Comparison of ENCODE assay signal across 11 mouse cellular contexts in genomic region chr3:45620729-45621128, GRCm38 (mm10).
"Had no signal": no experiment of that assay in that cellular context is flagged by ENCODE, and none has a peak within 500 bp of the region (broad histone marks: within the 10 kb centered on the region; RNA-seq: fewer than 3 reads in every experiment).

No protein-coding gene starts in this region.

- DNase-seq: retina, postnatal 1 day; right cerebral cortex, adult 18-20 months; right cerebral cortex, postnatal 14 days; right cerebral cortex, postnatal 25 days; right cerebral cortex, postnatal 4 days; spleen, adult 18-20 months; thymus, adult 18-20 months; thymus, adult 2 months; thymus, postnatal 14 days; thymus, postnatal 25 days; thymus, postnatal 4 days had no signal
